Mouse (Mus musculus): ENCODE measurements at regions not wholly inside any gene's neighbourhood (a gene's known extent, or its start where the extent isn't known, plus 50 kb on each side); places are given as distances from the start of the nearest gene placed in this dataset.

GRCm38 (mm10) chr9:73416084-73416777 lies 303.0 kb downstream of the Rsl24d1 start:
- no peak for TF ChIP-seq CTCF (IDR thresholded peaks at IDR 0.05; ENCODE audit: low read depth)
- Histone ChIP-seq H3K36me3 (replicated peaks; ENCODE audit: control insufficient read depth, insufficient read depth, low read depth) (no peaks in the 10 kb centered on the region), H3K9ac (replicated peaks) (no peak overlapping the region), H3K4me3 (ENCODE audit: insufficient read depth in 1 of 2, low read depth in 2 of 2, low read length in 2 of 2) (no peak overlapping the region), H3K4me2 (ENCODE audit: low read depth) (no peak overlapping the region), H3K27me3 (ENCODE audit: control insufficient read depth, insufficient read depth, low read length) (no peaks in the 10 kb centered on the region), H3K4me1 (replicated peaks; ENCODE audit: control insufficient read depth in 2 of 2, insufficient read depth in 2 of 2, low read length in 1 of 2) (no peaks in the 10 kb centered on the region), H3K27ac (no peak overlapping the region), H3K9me3 (ENCODE audit: control insufficient read depth, low read length) (no peaks in the 10 kb centered on the region)
- 50% methylated on average over 10 of the region's 10 CpGs for WGBS (ENCODE audit: insufficient replicate concordance)
- no peak for ATAC-seq (ENCODE audit: insufficient read depth)
- DNase-seq (ENCODE audit: low read depth in 3 of 3, low spot score in 3 of 3) = no peak
